Mouse (Mus musculus) neural tube, embryonic 11.5 days (tissue): ENCODE data around the gene Iqsec2. TPM values are rescaled to one million over a fixed set of nuclear protein-coding genes. Genes with fewer than 3 reads are reported as not detected.
"Not testable (repeated sequence)": the region's sequence is repeated elsewhere in the genome, so short reads cannot be mapped to it uniquely, and the experiment has no call there.

Experiments
- ATAC-seq: fragments of 200-750 bp; cut with Nextera tagmentation; 2 replicates; pipeline ENCODE4 v1.8.0; 2017; ENCODE audit warnings: moderate number of reproducible peaks, mild to moderate bottlenecking, moderate TSS enrichment, moderate library complexity; ENCODE audit not compliant: insufficient read depth, low FRiP score, low TSS enrichment
- DNase-seq: peaks from one replicate; pipeline ENCODE4 v3.0.0-alpha.2; 2015; ENCODE audit warnings: low spot score
- H3K27ac ChIP-seq: fragments of 300-500 bp; sonication (generic); 2 replicates; pipeline ENCODE4 v1.5.1; 2014; ENCODE audit warnings: low read depth, mild to moderate bottlenecking, low read length
- H3K27me3 ChIP-seq: fragments of 300-500 bp; sonication (generic); 2 replicates; pipeline ENCODE4 v1.6.1; 2014; ENCODE audit warnings: mild to moderate bottlenecking, low read length, mixed read lengths; ENCODE audit not compliant: control insufficient read depth, insufficient read depth
- H3K36me3 ChIP-seq: fragments of 300-500 bp; sonication (generic); 2 replicates; pipeline ENCODE4 v1.6.1; 2014; ENCODE audit warnings: mild to moderate bottlenecking, low read length, moderate library complexity, mixed read lengths; ENCODE audit not compliant: control insufficient read depth, insufficient read depth
- H3K4me1 ChIP-seq: fragments of 300-500 bp; sonication (generic); 2 replicates; pipeline ENCODE4 v1.6.1; 2014; ENCODE audit warnings: low read length, mixed read lengths; ENCODE audit not compliant: control insufficient read depth, insufficient read depth
- H3K4me2 ChIP-seq: fragments of 300-500 bp; sonication (generic); 2 replicates; pipeline ENCODE4 v1.6.1; 2014; ENCODE audit warnings: low read depth, mild to moderate bottlenecking, moderate library complexity
- H3K4me3 ChIP-seq: fragments of 300-500 bp; sonication (generic); 2 replicates; pipeline ENCODE4 v1.5.1; 2014; ENCODE audit warnings: low read depth, low read length
- H3K9ac ChIP-seq: fragments of 300-500 bp; sonication (generic); 2 replicates; pipeline ENCODE4 v1.6.1; 2014; ENCODE audit warnings: mild to moderate bottlenecking, low read length
- H3K9me3 ChIP-seq: fragments of 300-500 bp; sonication (generic); 2 replicates; pipeline ENCODE4 v1.6.1; 2016; ENCODE audit warnings: low read length; ENCODE audit not compliant: control insufficient read depth
- WGBS: fragments of 180-500 bp; shearing (Covaris S2); extraction: QIAGEN DNeasy Blood & Tissue Kit; methylation state at CpG from one replicate; pipeline ENCODE4 v1.1.7; 2014; 5-methylcytosine and 5-hydroxymethylcytosine counted together
- polyA plus RNA-seq: library from polyadenylated mRNA; unstranded; fragments of >200 nt; fragmentation: Nextera tagmentation; extraction: Ambion mirVana; gene quantifications from 2 replicates; pipeline ENCODE4 v1.2.1, GENCODE M21; 2014

Gene Iqsec2
- polyA plus RNA-seq, 1 experiment from 2014 or later, result 0.94 TPM

DNA sequence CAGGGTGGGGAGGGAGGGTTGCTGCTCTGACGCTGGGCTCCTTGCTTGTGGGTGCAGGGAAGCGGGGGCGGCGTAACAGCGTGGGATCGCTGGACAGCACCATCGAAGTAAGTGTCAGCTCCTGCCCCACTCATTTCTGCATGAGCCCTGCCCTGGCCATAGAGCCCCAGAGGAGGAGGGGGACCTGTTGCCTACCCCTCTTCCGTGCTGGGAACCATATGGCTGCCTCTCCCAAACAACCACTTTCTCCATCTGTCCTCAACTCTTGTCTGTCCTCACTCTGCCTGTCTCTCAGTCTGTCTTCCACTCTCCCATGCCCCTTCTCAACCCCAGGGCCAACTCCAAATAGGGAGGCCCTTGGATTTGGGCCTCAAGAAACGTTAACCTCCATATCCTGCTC lies 78.2 kb downstream of the Iqsec2 start:
- DNase-seq (no peak), ATAC-seq (no peak)
- no peaks in the 10 kb centered on the region for H3K4me1 ChIP-seq
- H3K36me3 ChIP-seq, result no peaks in the 10 kb centered on the region
- H3K4me3 ChIP-seq, result no peak overlapping the region
- WGBS, result 48% methylated on average over 9 of the region's 9 CpGs
- H3K9ac ChIP-seq, result no peak overlapping the region
- H3K27ac ChIP-seq, result no peak overlapping the region
- peaks cover 58% of the 10 kb centered on the region for H3K27me3 ChIP-seq
- H3K9me3 ChIP-seq, result no peaks in the 10 kb centered on the region
- H3K4me2 ChIP-seq, result no peak overlapping the region

DNA sequence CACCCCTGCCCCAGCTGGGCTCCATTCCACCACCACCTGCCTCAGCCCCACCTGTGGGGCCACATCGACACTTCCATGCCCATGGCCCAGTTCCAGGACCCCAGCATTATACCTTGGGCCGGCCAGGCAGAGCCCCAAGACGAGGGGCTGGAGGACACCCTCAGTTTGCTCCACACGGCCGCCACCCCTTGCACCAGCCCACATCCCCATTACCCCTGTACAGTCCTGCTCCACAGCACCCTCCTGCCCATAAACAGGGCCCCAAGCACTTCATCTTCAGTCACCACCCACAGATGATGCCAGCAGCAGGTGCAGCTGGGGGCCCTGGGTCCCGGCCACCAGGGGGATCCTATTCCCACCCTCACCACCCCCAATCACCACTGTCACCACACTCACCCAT lies 79.2 kb downstream of the Iqsec2 start:
- H3K4me2 ChIP-seq, result no peak overlapping the region
- H3K27ac ChIP-seq, result no peak overlapping the region
- no peak overlapping the region for H3K9ac ChIP-seq
- H3K9me3 ChIP-seq, result no peaks in the 10 kb centered on the region
- DNase-seq (no peak), ATAC-seq (no peak)
- no peaks in the 10 kb centered on the region for H3K4me1 ChIP-seq
- no peak overlapping the region for H3K4me3 ChIP-seq
- 91% methylated on average over 6 of the region's 6 CpGs for WGBS
- peaks cover 49% of the 10 kb centered on the region for H3K27me3 ChIP-seq
- H3K36me3 ChIP-seq, result no peaks in the 10 kb centered on the region

DNA sequence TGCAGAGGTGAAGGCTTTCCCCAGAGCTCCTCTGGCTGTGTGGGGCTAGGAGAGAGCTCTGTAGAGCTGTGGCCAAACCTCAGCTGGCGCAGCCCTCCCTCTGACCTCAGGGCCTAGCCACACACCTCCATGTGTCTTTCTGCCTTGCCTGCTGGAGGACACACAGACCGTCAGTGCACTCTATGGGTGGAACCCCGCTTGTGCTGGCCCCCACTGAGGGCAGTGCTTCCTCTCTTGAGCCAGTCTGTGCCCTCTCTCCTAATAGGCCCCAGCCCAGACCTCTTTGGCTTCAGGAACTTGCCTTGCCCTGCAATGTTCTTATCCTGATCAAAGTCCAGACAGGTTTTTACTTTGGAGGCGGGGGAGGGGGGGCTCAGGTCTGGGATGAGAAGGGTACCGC lies 80.2 kb downstream of the Iqsec2 start:
- Histone ChIP-seq H3K4me3 (no peak overlapping the region), H3K4me2 (no peak overlapping the region), H3K9ac (no peak overlapping the region), H3K9me3 (no peaks in the 10 kb centered on the region), H3K36me3 (no peaks in the 10 kb centered on the region), H3K4me1 (no peaks in the 10 kb centered on the region), H3K27me3 (peaks cover 43% of the 10 kb centered on the region), H3K27ac (no peak overlapping the region)
- DNase-seq (no peak), ATAC-seq (no peak)
- WGBS, result 64% methylated on average over 5 of the region's 5 CpGs

DNA sequence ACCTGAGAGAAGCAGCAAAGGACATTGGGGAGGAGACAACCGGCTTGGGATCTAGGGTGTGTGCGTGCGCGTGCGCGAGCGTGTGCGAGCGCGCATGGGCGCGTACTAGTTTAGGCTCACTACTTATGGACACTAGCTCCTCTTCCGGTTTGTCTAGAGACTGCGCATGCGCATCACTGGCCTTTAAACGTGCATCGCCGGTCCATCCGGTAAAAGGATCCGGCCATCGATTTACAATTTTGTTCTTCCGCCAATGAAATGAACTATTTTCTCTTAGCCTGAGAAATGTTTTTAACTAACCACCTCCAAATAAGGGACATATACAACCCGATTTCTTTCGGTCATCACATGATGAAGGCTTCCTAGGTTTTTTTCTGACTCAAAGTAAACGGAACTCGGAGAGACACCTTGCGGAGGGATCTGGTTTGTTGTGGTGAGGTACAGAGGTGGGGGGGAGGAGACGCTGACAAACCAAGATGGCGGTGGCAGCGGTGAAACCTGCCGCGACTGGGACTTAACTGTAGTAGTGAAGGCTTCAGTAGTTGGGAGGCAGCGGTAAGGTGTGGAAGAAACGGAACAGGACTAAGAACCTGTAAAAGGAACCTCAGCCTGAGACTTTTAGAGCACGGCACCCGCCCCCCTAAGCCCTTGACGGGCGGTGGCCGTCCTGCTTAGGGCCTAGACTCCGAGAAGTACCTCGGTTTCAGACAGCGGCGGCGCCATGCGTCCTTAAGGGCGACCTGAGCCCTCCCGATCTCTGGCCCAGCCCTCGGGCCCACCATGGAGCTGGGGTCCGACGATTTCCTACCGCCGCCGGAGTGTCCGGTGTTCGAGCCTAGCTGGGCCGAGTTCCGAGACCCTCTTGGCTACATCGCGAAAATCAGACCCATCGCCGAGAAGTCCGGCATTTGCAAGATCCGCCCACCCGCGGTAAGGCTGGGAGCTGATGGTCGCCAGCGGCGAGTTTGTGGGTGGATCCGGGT lies 89.0 kb downstream of the Iqsec2 start, which contains the start of gene Kdm5c:
Gene Kdm5c, plus strand, starts transcription at position 240 of the 983 bp plus-strand sequence.
- Histone ChIP-seq H3K36me3 (no peaks in the 10 kb centered on the region), H3K4me1 (peaks cover 5% of the 10 kb centered on the region; the same call in 1 of the 2 replicates), H3K27me3 (peaks cover 3% of the 10 kb centered on the region; the same call in 1 of the 2 replicates), H3K4me3 (peak within 1 kb of the TSS; percentile 86), H3K9ac (peak within 1 kb of the TSS; percentile 92), H3K4me2 (peak within 1 kb of the TSS; percentile 69), H3K9me3 (no peaks in the 10 kb centered on the region), H3K27ac (peak within 1 kb of the TSS; percentile 42; the same call in 1 of the 2 replicates)
- peak; percentile 98 for DNase-seq
- peak; percentile 98 for ATAC-seq
- WGBS, result 1% methylated on average over 65 of the region's 69 CpGs

DNA sequence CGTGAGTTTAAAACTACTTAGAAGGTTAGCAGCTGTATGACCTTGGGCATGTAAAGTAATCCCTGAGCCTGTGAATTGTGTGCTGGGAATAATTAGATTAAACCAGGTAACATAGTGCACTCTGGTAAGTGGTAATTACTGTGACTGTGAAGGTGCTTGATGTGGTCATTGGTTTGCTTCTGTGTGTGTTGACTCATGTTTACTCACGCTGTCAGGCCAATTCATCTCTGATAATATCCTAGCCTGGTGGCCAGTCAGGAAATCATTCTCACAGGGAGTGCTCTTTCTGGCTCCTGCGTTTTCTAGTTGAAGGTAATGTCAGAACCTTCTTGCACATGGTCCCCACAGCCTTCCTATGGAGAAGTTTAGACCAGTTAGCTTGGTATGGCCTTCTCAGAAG lies 90.1 kb downstream of the Iqsec2 start:
- H3K4me3 ChIP-seq, result peak overlapping the region; percentile 86
- ATAC-seq (no peak), DNase-seq (no peak)
- no peaks in the 10 kb centered on the region for H3K36me3 ChIP-seq
- no peak overlapping the region for H3K27ac ChIP-seq
- H3K4me1 ChIP-seq, result peaks cover 5% of the 10 kb centered on the region; the same call in 1 of the 2 replicates
- 42% methylated on average over 3 of the region's 3 CpGs for WGBS
- no peaks in the 10 kb centered on the region for H3K9me3 ChIP-seq
- H3K4me2 ChIP-seq, result peak overlapping the region; percentile 69
- no peaks in the 10 kb centered on the region for H3K27me3 ChIP-seq
- H3K9ac ChIP-seq, result peak overlapping the region; percentile 92

DNA sequence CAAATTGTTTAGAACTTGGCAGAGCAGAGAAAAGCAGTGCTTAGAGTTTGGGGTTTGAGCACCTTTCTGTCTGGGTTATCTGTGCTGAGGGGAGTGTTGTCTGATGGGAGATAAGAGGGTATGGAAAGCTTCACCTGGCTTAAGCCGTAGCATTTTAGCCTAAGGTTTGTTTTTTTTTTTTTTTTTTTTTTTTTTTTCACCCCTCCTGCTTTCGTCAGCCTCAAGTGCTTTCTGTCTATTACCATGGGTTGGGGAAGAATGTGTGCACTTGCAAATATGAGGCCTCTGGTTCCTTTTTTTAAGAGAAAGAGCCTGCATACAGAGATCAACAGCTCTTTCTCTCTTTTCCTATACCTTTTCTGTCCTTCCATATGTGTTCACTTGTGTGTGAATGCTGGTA lies 91.7 kb downstream of the Iqsec2 start:
- ATAC-seq, result no peak
- no peak overlapping the region for H3K4me2 ChIP-seq
- 94% methylated on average over 2 of the region's 2 CpGs for WGBS
- peaks cover 5% of the 10 kb centered on the region; the same call in 1 of the 2 replicates for H3K4me1 ChIP-seq
- no peak for DNase-seq
- no peak overlapping the region for H3K9ac ChIP-seq
- H3K9me3 ChIP-seq, result no peaks in the 10 kb centered on the region
- H3K4me3 ChIP-seq, result no peak overlapping the region
- H3K27me3 ChIP-seq, result no peaks in the 10 kb centered on the region
- H3K36me3 ChIP-seq, result peaks cover 3% of the 10 kb centered on the region; the same call in 1 of the 2 replicates
- H3K27ac ChIP-seq, result no peak overlapping the region

DNA sequence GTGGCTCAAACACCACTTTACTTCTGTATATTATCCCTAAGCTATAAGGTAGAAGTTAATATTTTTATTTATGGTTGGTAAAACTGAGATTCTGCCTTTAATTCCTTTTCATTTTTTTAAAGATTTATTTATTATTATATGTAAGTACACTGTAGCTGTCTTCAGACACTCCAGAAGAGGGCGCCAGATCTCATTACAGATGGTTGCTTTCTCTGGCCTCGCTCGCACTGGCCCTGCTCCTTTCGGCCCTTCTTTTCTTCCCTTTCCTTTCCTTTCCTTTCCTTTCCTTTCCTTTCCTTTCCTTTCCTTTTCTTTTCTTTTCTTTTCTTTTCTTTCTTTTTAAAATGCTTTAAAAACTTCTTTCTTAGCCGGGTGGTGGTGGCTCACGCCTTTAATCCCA lies 99.1 kb downstream of the Iqsec2 start:
- WGBS, result 79% methylated on average over 6 of the region's 6 CpGs
- DNase-seq, ATAC-seq, H3K9me3 ChIP-seq, H3K4me1 ChIP-seq, H3K27ac ChIP-seq, H3K9ac ChIP-seq, H3K4me2 ChIP-seq, H3K27me3 ChIP-seq, H3K4me3 ChIP-seq: not testable (repeated sequence)
- peaks cover 18% of the 10 kb centered on the region for H3K36me3 ChIP-seq

DNA sequence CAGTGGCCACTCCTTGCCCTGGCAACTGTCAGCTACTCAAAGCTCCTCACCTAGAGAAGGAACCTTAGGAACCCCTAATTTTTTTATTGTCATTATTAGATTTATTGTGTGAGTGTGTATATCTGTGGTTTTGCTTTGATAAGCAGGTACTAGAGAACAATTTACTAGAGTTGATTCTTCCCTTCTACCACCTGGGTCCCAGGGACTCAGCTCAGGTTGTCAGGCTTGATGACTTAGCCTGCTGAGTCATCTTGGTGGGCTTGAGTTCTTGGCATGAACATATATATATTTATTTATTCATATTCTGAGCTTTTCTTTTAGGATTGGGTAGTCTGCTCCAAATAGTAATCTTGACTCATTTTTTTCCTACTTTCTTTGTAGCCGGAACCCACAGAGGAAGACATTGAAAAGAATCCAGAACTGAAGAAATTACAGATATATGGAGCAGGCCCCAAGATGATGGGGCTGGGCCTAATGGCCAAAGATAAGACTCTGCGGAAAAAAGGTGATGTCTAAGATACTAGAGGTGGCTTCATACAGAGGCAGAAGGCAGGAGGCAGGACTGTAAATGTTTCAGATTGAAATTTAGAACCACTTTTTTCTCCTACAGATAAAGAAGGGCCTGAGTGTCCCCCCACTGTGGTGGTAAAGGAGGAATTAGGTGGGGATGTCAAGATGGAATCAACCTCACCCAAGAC lies 100.6 kb downstream of the Iqsec2 start:
- H3K4me3 ChIP-seq, result no peak overlapping the region
- no peaks in the 10 kb centered on the region for H3K4me1 ChIP-seq
- H3K36me3 ChIP-seq, result peaks cover 18% of the 10 kb centered on the region
- 100% methylated on average over 2 of the region's 2 CpGs for WGBS
- DNase-seq, result no peak
- no peak for ATAC-seq
- H3K9ac ChIP-seq, result no peak overlapping the region
- H3K4me2 ChIP-seq, result no peak overlapping the region
- no peaks in the 10 kb centered on the region for H3K27me3 ChIP-seq
- H3K9me3 ChIP-seq, result no peaks in the 10 kb centered on the region
- no peak overlapping the region for H3K27ac ChIP-seq
